Mouse (Mus musculus) bone marrow, adult 2 months (tissue): ENCODE measurements around the gene Arhgap45.

Experiments
- CTCF ChIP-seq: fragments of 200-500 bp; IDR thresholded peaks from 2 replicates; pipeline ENCODE4 v1.5.1; 2011; ENCODE audit warnings: low read length, control low read depth; ENCODE audit not compliant: control insufficient read depth, insufficient read depth
- POLR2A ChIP-seq: fragments of 200-500 bp; IDR thresholded peaks from 2 replicates; pipeline ENCODE4 v1.6.1; 2011; ENCODE audit warnings: low read depth, mild to moderate bottlenecking, control low read depth, low read length, borderline replicate concordance; ENCODE audit not compliant: control insufficient read depth

DNA sequence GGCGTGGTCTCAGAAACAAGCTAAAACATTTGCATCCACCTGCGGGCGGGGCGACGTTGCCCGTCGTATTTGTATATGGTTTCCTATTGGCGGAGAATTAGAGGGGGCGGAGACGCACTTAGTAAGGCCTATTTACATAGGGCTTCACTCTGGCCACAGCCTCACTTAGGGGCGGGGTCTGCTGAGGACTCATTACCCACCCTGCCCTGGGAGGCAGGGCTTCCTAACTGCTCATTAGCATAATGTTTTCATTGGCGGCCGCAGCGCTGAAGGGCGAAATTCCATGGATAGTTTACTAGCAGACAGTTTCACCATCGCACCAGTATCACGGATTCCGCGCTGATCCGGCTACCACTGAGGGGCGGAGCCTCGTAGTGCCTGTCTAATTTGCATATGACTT lies 31.6 kb upstream of the Arhgap45 start:
- TF ChIP-seq CTCF (no peak), POLR2A (no peak)
